In the genomic region with DNA sequence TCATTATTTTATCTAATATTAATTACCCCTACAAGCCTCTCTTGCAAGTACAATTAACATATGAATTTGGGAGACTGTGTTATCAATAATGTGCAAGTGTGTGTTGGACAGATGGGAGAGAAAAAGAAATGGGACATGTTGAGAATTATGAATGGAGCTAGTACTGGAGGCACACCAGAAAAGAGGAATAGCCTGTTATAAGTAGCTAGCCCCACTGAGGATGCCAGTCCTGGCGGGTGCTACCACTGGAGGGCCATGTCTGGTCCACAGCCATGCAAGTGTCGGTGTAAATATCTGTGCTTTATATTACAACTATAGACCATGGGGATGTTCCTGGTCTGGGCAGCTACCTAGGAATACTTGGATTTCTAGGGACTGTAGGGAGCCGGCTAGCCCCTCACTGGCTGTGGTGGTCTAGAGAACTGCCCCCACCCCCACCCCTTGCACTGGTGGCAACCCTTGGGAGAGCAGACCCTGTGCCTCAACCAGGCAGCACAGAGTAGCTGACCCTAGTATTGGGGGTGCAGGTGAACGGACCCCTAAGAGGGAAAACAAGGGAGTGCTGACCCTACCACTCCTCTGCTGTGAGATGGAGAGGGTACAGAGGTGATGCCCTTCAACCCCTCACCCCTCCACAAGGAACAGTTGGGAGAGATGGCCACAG, we compare ENCODE assay signal across 31 mouse cellular contexts. TPM values are rescaled to one million over a fixed set of nuclear protein-coding genes. Genes with fewer than 3 reads are reported as not detected.
DNase-seq lines count a peak whose midpoint lies in the region; ATAC-seq and TF ChIP-seq lines count a peak whose summit lies in the region.
"Had no signal": no experiment of that assay in that cellular context is flagged by ENCODE, and none has a peak within 500 bp of the region (broad histone marks: within the 10 kb centered on the region; RNA-seq: fewer than 3 reads in every experiment).

No protein-coding gene starts in this region.

- no peak overlapping the region for H3K27ac ChIP-seq in hindbrain, embryonic 11.5 days (ENCODE audit: low read depth, low read length)
- no peak overlapping the region for H3K27ac ChIP-seq in hindbrain, embryonic 10.5 days
- H3K27ac ChIP-seq in limb, embryonic 15.5 days, result no peak overlapping the region
- H3K27ac ChIP-seq in limb, embryonic 10.5 days, result no peak overlapping the region
- no peak overlapping the region for H3K27ac ChIP-seq in hindbrain, embryonic 15.5 days (replicated peaks)
- H3K27ac ChIP-seq in midbrain, postnatal 0 days (ENCODE audit: low read depth, low read length), result no peak overlapping the region
- H3K27ac ChIP-seq: heart, adult 2 months; heart, embryonic 13.5 days; liver, embryonic 14.5 days; macrophage; stomach, embryonic 15.5 days had no signal

- 90% methylated on average over 4 of the region's 4 CpGs for WGBS in hindbrain, embryonic 11.5 days
- WGBS in hindbrain, embryonic 10.5 days, result 87% methylated on average over 4 of the region's 4 CpGs
- 94% methylated on average over 4 of the region's 4 CpGs for WGBS in limb, embryonic 15.5 days
- 94% methylated on average over 4 of the region's 4 CpGs for WGBS in limb, embryonic 10.5 days
- WGBS in hindbrain, embryonic 15.5 days, result 86% methylated on average over 4 of the region's 4 CpGs
- WGBS in midbrain, postnatal 0 days, result 88% methylated on average over 4 of the region's 4 CpGs

- H3K4me3 ChIP-seq in hindbrain, embryonic 11.5 days (ENCODE audit: low read depth, low read length), result no peak overlapping the region
- no peak overlapping the region for H3K4me3 ChIP-seq in hindbrain, embryonic 10.5 days
- no peak overlapping the region for H3K4me3 ChIP-seq in limb, embryonic 15.5 days
- no peak overlapping the region for H3K4me3 ChIP-seq in limb, embryonic 10.5 days
- H3K4me3 ChIP-seq in hindbrain, embryonic 15.5 days, result no peak overlapping the region
- H3K4me3 ChIP-seq in midbrain, postnatal 0 days (ENCODE audit: low read depth, low read length), result no peak overlapping the region
- H3K4me3 ChIP-seq: heart, adult 2 months; heart, embryonic 13.5 days; stomach, embryonic 15.5 days had no signal

- no peaks in the 10 kb centered on the region for H3K36me3 ChIP-seq in hindbrain, embryonic 11.5 days (ENCODE audit: control insufficient read depth, insufficient read depth, low read length)
- no peaks in the 10 kb centered on the region for H3K36me3 ChIP-seq in hindbrain, embryonic 10.5 days
- no peaks in the 10 kb centered on the region for H3K36me3 ChIP-seq in limb, embryonic 15.5 days
- H3K36me3 ChIP-seq in limb, embryonic 10.5 days, result no peaks in the 10 kb centered on the region
- H3K36me3 ChIP-seq in hindbrain, embryonic 15.5 days, result no peaks in the 10 kb centered on the region
- no peaks in the 10 kb centered on the region for H3K36me3 ChIP-seq in midbrain, postnatal 0 days (ENCODE audit: insufficient read depth, low read length)
- H3K36me3 ChIP-seq: heart, embryonic 13.5 days; stomach, embryonic 15.5 days had no signal

- H3K9me3 ChIP-seq in hindbrain, embryonic 11.5 days (ENCODE audit: control insufficient read depth, low read length), result no peaks in the 10 kb centered on the region
- H3K9me3 ChIP-seq in hindbrain, embryonic 10.5 days, result no peaks in the 10 kb centered on the region
- no peaks in the 10 kb centered on the region for H3K9me3 ChIP-seq in limb, embryonic 15.5 days
- no peaks in the 10 kb centered on the region for H3K9me3 ChIP-seq in limb, embryonic 10.5 days (replicated peaks)
- no peaks in the 10 kb centered on the region for H3K9me3 ChIP-seq in hindbrain, embryonic 15.5 days
- H3K9me3 ChIP-seq in midbrain, postnatal 0 days (ENCODE audit: low read length), result no peaks in the 10 kb centered on the region
- H3K9me3 ChIP-seq: heart, embryonic 13.5 days; stomach, embryonic 15.5 days had no signal

- no peaks in the 10 kb centered on the region for H3K4me1 ChIP-seq in hindbrain, embryonic 11.5 days (replicated peaks; ENCODE audit: control insufficient read depth, insufficient read depth, low read length)
- no peaks in the 10 kb centered on the region for H3K4me1 ChIP-seq in hindbrain, embryonic 10.5 days (replicated peaks)
- H3K4me1 ChIP-seq in limb, embryonic 15.5 days, result no peaks in the 10 kb centered on the region
- H3K4me1 ChIP-seq in limb, embryonic 10.5 days, result no peaks in the 10 kb centered on the region
- H3K4me1 ChIP-seq in hindbrain, embryonic 15.5 days (replicated peaks), result no peaks in the 10 kb centered on the region
- H3K4me1 ChIP-seq in midbrain, postnatal 0 days (ENCODE audit: insufficient read depth, low read length), result no peaks in the 10 kb centered on the region
- H3K4me1 ChIP-seq: heart, embryonic 13.5 days; stomach, embryonic 15.5 days had no signal

- no peaks in the 10 kb centered on the region for H3K27me3 ChIP-seq in hindbrain, embryonic 11.5 days (ENCODE audit: control insufficient read depth, insufficient read depth, low read length)
- no peaks in the 10 kb centered on the region for H3K27me3 ChIP-seq in hindbrain, embryonic 10.5 days (ENCODE audit: insufficient read depth, poor library complexity, severe bottlenecking)
- no peaks in the 10 kb centered on the region for H3K27me3 ChIP-seq in limb, embryonic 15.5 days
- H3K27me3 ChIP-seq in limb, embryonic 10.5 days (ENCODE audit: low read depth, poor library complexity, severe bottlenecking), result no peaks in the 10 kb centered on the region
- no peaks in the 10 kb centered on the region for H3K27me3 ChIP-seq in hindbrain, embryonic 15.5 days
- no peaks in the 10 kb centered on the region for H3K27me3 ChIP-seq in midbrain, postnatal 0 days (ENCODE audit: insufficient read depth, low read length)
- H3K27me3 ChIP-seq: heart, embryonic 13.5 days; stomach, embryonic 15.5 days had no signal

- TF ChIP-seq CTCF in midbrain, postnatal 0 days (IDR thresholded peaks at IDR 0.05), result no peak

- H3K4me2 ChIP-seq in hindbrain, embryonic 11.5 days (replicated peaks; ENCODE audit: low read depth, low read length), result no peak overlapping the region
- H3K4me2 ChIP-seq in limb, embryonic 15.5 days, result no peak overlapping the region
- H3K4me2 ChIP-seq in hindbrain, embryonic 15.5 days, result no peak overlapping the region
- H3K4me2 ChIP-seq in midbrain, postnatal 0 days (ENCODE audit: low read depth, low read length, poor library complexity, severe bottlenecking), result no peak overlapping the region
- H3K4me2 ChIP-seq: heart, embryonic 13.5 days; stomach, embryonic 15.5 days had no signal

- no peak for DNase-seq in hindbrain, embryonic 11.5 days (ENCODE audit: low spot score)
- DNase-seq in hindbrain, embryonic 10.5 days (ENCODE audit: low spot score), result no peak
- no peak for DNase-seq in limb, embryonic 10.5 days (ENCODE audit: low spot score)
- DNase-seq in midbrain, postnatal 0 days (ENCODE audit: low spot score), result no peak
- DNase-seq in heart, adult 9 months (ENCODE audit: low spot score in 2 of 2), result no peak
- DNase-seq: adrenal gland, postnatal 14 days; cerebellum, adult 11-12 months; cerebellum, adult 9-11 months; embryo, embryonic 11 days; heart, adult 2 months; heart, postnatal 14 days; kidney, adult 8-10 months; kidney, postnatal 25 days; layer of hippocampus, postnatal 36 days; left cerebral cortex, postnatal 4 days; liver; lung, adult 2 months; lung, postnatal 10 days; right cerebral cortex, postnatal 25 days; thymus, postnatal 14 days had no signal

- peak; percentile 30 for ATAC-seq in hindbrain, embryonic 11.5 days (ENCODE audit: low FRiP score)
- ATAC-seq in limb, embryonic 15.5 days (ENCODE audit: insufficient number of reproducible peaks, low FRiP score, low TSS enrichment, low read depth), result peak; percentile 24; the same call in 1 of the 2 replicates
- ATAC-seq in hindbrain, embryonic 15.5 days (ENCODE audit: low FRiP score, low read depth), result peak; percentile 56; the same call in 1 of the 2 replicates
- ATAC-seq in midbrain, postnatal 0 days (ENCODE audit: low FRiP score), result peak; percentile 58; the same call in 1 of the 2 replicates
- ATAC-seq: CD4-positive, CD25-positive, alpha-beta regulatory T cell, adult 4 months; forebrain, embryonic 16.5 days; intestine, embryonic 16.5 days had no signal

- no peak overlapping the region for H3K9ac ChIP-seq in hindbrain, embryonic 11.5 days (ENCODE audit: low read depth, low read length)
- no peak overlapping the region for H3K9ac ChIP-seq in limb, embryonic 15.5 days
- H3K9ac ChIP-seq in hindbrain, embryonic 15.5 days, result no peak overlapping the region
- no peak overlapping the region for H3K9ac ChIP-seq in midbrain, postnatal 0 days (replicated peaks; ENCODE audit: low read length, poor library complexity, severe bottlenecking)
- H3K9ac ChIP-seq: heart, embryonic 13.5 days; liver, embryonic 14.5 days; stomach, embryonic 15.5 days had no signal

RNA-seq across cellular contexts. Expression of a gene that starts 21.1 kb away (rescaled TPM):
- polyA plus RNA-seq in hindbrain, embryonic 11.5 days (2014; fragmentation: Nextera tagmentation; extraction: Ambion mirVana), result 0.83 and 0.86 TPM in 2 replicates
- 0.15 and 0.25 TPM in 2 replicates for polyA plus RNA-seq in hindbrain, embryonic 10.5 days (2016; fragmentation: Nextera tagmentation; extraction: Ambion mirVana)
- polyA plus RNA-seq in limb, embryonic 15.5 days (2015; fragmentation: Nextera tagmentation; extraction: Ambion mirVana), result 0.91 and 1.6 TPM in 2 replicates
- polyA plus RNA-seq in limb, embryonic 10.5 days (2016; fragmentation: Nextera tagmentation; extraction: Ambion mirVana), result not detected in 2 replicates
- 6.7 TPM in 2 replicates for polyA plus RNA-seq in hindbrain, embryonic 15.5 days (2015; fragmentation: Nextera tagmentation; extraction: Ambion mirVana)
- 12.3 and 20.2 TPM in 2 replicates for total RNA-seq in midbrain, postnatal 0 days (2014; rRNA removed)
- polyA plus RNA-seq in midbrain, postnatal 0 days (2015; fragmentation: Nextera tagmentation; extraction: Ambion mirVana), result 12.8 and 13.6 TPM in 2 replicates
- total RNA-seq: megakaryocyte-erythroid progenitor cell, adult 5-6 weeks; neutrophil, adult 5-6 weeks had no signal
- polyA plus RNA-seq: macrophage had no signal
